Mouse (Mus musculus): ENCODE measurements around the gene Src. TPM values are rescaled to one million over a fixed set of nuclear protein-coding genes. Genes with fewer than 3 reads are reported as not detected.

Src gene
- total and polyA plus RNA-seq, 2 experiments, result 1.3 to 5.6 TPM

GRCm38 (mm10) chr2:157457100-157457806 lies 39.0 kb downstream of the Src start:
- H3K36me3 ChIP-seq (ENCODE audit: control insufficient read depth, insufficient read depth, low read length), result no peaks in the 10 kb centered on the region
- no peak for TF ChIP-seq POLR2A (IDR thresholded peaks at IDR 0.05; ENCODE audit: extremely low read depth, insufficient read depth, low read length)
- peak; percentile 99 for TF ChIP-seq CTCF (IDR thresholded peaks at IDR 0.05; ENCODE audit: low read depth, low read length)
- DNase-seq (ENCODE audit: extremely low read depth, low read depth, low spot score), result no peak
- H3K27me3 ChIP-seq (ENCODE audit: control insufficient read depth, insufficient read depth, low read length), result no peaks in the 10 kb centered on the region
- H3K27ac ChIP-seq (replicated peaks; ENCODE audit: insufficient read depth, low read depth, low read length), result no peak overlapping the region
- 0 out of 2 replicates have a peak overlapping the region, but pooled peaks have one; percentile 20 for H3K9ac ChIP-seq (ENCODE audit: low read depth, low read length)
- peak overlapping the region; percentile 0; the same call in 1 of the 2 replicates for H3K4me3 ChIP-seq (ENCODE audit: insufficient read depth, low read depth, low read length)
- H3K79me2 ChIP-seq (ENCODE audit: control insufficient read depth, insufficient read depth, low read length), result no peaks in the 10 kb centered on the region
- peaks cover 1% of the 10 kb centered on the region; the same call in 1 of the 2 replicates for H3K4me1 ChIP-seq (ENCODE audit: control insufficient read depth, insufficient read depth, low read length)
- 20% methylated on average over 56 of the region's 56 CpGs for WGBS

DNA sequence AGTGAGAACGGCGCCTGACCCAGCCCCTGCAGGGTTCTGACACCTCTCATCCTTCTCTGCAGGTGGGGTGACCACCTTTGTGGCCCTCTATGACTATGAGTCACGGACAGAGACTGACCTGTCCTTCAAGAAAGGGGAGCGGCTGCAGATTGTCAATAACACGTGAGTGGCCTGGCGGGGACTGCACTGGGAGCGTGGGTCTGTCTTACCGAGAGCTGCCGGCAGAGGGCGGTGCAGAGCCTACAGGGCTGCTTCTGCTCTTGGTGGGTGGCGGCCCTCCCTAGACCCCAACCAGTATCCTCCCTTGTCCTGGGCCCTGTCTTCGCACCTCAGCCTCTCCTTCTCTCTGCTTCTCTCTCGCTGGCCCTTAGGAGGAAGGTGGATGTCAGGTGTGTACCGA lies 40.2 kb downstream of the Src start:
- Histone ChIP-seq H3K4me3 (ENCODE audit: insufficient read depth, low read depth, low read length) (no peak overlapping the region), H3K9ac (ENCODE audit: low read depth, low read length) (no peak overlapping the region), H3K79me2 (ENCODE audit: control insufficient read depth, insufficient read depth, low read length) (no peaks in the 10 kb centered on the region), H3K36me3 (ENCODE audit: control insufficient read depth, insufficient read depth, low read length) (no peaks in the 10 kb centered on the region), H3K27me3 (ENCODE audit: control insufficient read depth, insufficient read depth, low read length) (no peaks in the 10 kb centered on the region), H3K4me1 (ENCODE audit: control insufficient read depth, insufficient read depth, low read length) (peaks cover 1% of the 10 kb centered on the region; the same call in 1 of the 2 replicates), H3K27ac (replicated peaks; ENCODE audit: insufficient read depth, low read depth, low read length) (no peak overlapping the region)
- DNase-seq (ENCODE audit: extremely low read depth, low read depth, low spot score), result no peak
- WGBS, result 39% methylated on average over 14 of the region's 14 CpGs
- TF ChIP-seq CTCF (IDR thresholded peaks at IDR 0.05; ENCODE audit: low read depth, low read length) (peak; percentile 90), POLR2A (IDR thresholded peaks at IDR 0.05; ENCODE audit: extremely low read depth, insufficient read depth, low read length) (no peak)

GRCm38 (mm10) chr2:157459736-157460135 lies 41.5 kb downstream of the Src start:
- 65% methylated on average over 5 of the region's 5 CpGs for WGBS

DNA sequence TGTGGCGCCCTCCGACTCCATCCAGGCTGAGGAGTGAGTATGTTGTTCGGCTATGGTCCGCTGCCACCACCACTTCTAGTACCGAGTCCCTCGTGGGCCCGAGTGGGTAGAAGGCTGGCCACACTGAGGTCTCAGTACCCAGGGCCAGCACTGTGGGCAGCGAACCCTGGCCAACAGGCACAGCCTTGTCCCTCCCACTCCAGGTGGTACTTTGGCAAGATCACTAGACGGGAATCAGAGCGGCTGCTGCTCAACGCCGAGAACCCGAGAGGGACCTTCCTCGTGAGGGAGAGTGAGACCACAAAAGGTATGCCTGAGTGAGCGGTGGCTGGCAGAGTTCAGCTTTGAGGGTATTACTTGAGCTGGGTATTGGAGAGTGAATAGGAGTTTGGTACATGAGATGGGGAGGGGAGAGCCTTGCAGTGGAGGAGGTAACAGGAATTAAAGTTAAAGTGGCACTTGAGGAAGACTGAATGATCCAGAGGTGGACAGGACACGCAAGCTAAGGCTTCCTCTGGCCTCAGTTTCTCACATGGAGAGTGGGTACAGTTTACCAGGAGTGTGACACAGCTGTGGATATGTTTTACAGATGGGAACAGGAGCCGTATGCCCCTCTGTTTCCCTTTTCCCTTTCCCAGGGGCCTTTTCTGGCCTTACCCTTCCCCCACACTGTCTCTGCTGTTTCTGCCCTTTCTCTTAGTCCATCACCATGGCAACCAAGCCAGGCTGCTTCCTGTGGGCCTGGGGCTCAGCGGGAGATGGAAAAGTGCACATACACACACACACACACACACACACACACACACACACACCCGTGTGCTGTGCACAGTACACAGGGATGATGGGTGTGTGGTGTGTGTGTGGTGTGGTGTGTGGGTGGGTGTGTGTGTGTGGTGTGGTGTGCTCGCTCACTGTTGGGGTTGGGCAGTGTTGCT lies 44.8 kb downstream of the Src start:
- WGBS, result 84% methylated on average over 20 of the region's 20 CpGs
- no peak for TF ChIP-seq POLR2A (IDR thresholded peaks at IDR 0.05; ENCODE audit: extremely low read depth, insufficient read depth, low read length)
- TF ChIP-seq CTCF (IDR thresholded peaks at IDR 0.05; ENCODE audit: low read depth, low read length), result no peak
- Histone ChIP-seq H3K36me3 (ENCODE audit: control insufficient read depth, insufficient read depth, low read length) (no peaks in the 10 kb centered on the region), H3K27me3 (ENCODE audit: control insufficient read depth, insufficient read depth, low read length) (no peaks in the 10 kb centered on the region), H3K9ac (ENCODE audit: low read depth, low read length) (no peak overlapping the region), H3K4me3 (ENCODE audit: insufficient read depth, low read depth, low read length) (no peak overlapping the region), H3K79me2 (ENCODE audit: control insufficient read depth, insufficient read depth, low read length) (no peaks in the 10 kb centered on the region), H3K27ac (replicated peaks; ENCODE audit: insufficient read depth, low read depth, low read length) (no peak overlapping the region), H3K4me1 (ENCODE audit: control insufficient read depth, insufficient read depth, low read length) (no peaks in the 10 kb centered on the region)
- DNase-seq (ENCODE audit: extremely low read depth, low read depth, low spot score), result no peak

More at GRCm38 (mm10) chr2:157459736-157460135, 41.5 kb downstream of the Src start:
- TF ChIP-seq POLR2A (IDR thresholded peaks at IDR 0.05; ENCODE audit: extremely low read depth, insufficient read depth, low read length), result no peak
- TF ChIP-seq CTCF (IDR thresholded peaks at IDR 0.05; ENCODE audit: low read depth, low read length), result no peak
- Histone ChIP-seq H3K9ac (ENCODE audit: low read depth, low read length) (no peak overlapping the region), H3K4me1 (ENCODE audit: control insufficient read depth, insufficient read depth, low read length) (peaks cover 1% of the 10 kb centered on the region; the same call in 1 of the 2 replicates), H3K27ac (replicated peaks; ENCODE audit: insufficient read depth, low read depth, low read length) (no peak overlapping the region), H3K36me3 (ENCODE audit: control insufficient read depth, insufficient read depth, low read length) (no peaks in the 10 kb centered on the region), H3K27me3 (ENCODE audit: control insufficient read depth, insufficient read depth, low read length) (no peaks in the 10 kb centered on the region), H3K79me2 (ENCODE audit: control insufficient read depth, insufficient read depth, low read length) (no peaks in the 10 kb centered on the region), H3K4me3 (ENCODE audit: insufficient read depth, low read depth, low read length) (no peak overlapping the region)
- DNase-seq (ENCODE audit: extremely low read depth, low read depth, low spot score), result no peak

- H3K27ac ChIP-seq (replicated peaks; ENCODE audit: insufficient read depth, low read depth, low read length), result no peak overlapping the region
- H3K9ac ChIP-seq (ENCODE audit: low read depth, low read length), result no peak overlapping the region
- no peaks in the 10 kb centered on the region for H3K79me2 ChIP-seq (ENCODE audit: control insufficient read depth, insufficient read depth, low read length)
- H3K4me3 ChIP-seq (ENCODE audit: insufficient read depth, low read depth, low read length), result no peak overlapping the region
- no peaks in the 10 kb centered on the region for H3K27me3 ChIP-seq (ENCODE audit: control insufficient read depth, insufficient read depth, low read length)
- TF ChIP-seq POLR2A (IDR thresholded peaks at IDR 0.05; ENCODE audit: extremely low read depth, insufficient read depth, low read length) (no peak), CTCF (IDR thresholded peaks at IDR 0.05; ENCODE audit: low read depth, low read length) (no peak)
- no peak for DNase-seq (ENCODE audit: extremely low read depth, low read depth, low spot score)
- 83% methylated on average over 16 of the region's 16 CpGs for WGBS
- H3K36me3 ChIP-seq (ENCODE audit: control insufficient read depth, insufficient read depth, low read length), result no peaks in the 10 kb centered on the region
- no peaks in the 10 kb centered on the region for H3K4me1 ChIP-seq (ENCODE audit: control insufficient read depth, insufficient read depth, low read length)
These were observed 45.9 kb downstream of the Src start for GRCm38 (mm10) chr2:157463887-157464745.
